Mouse (Mus musculus): ENCODE results near the gene Igsf3. TPM values are rescaled to one million over a fixed set of nuclear protein-coding genes. Genes with fewer than 3 reads are reported as not detected.
A peak's percentile ranks its signal among the peaks of the same experiment; 100 is the strongest.

Gene Igsf3
- total and polyA plus RNA-seq, 2 experiments from 2014 or later = 84.2 to 102 TPM

- 52% methylated on average over 7 of the region's 7 CpGs for WGBS
- peak; percentile 20; the same call in 1 of the 2 replicates for ATAC-seq (ENCODE audit: low FRiP score)
- Histone ChIP-seq H3K4me1 (ENCODE audit: insufficient read depth, low read length) (no peaks in the 10 kb centered on the region; the same call in 1 of the 2 replicates), H3K27ac (ENCODE audit: low read depth, low read length) (peak overlapping the region; percentile 52; the same call in 1 of the 2 replicates), H3K36me3 (ENCODE audit: insufficient read depth, low read length) (peaks cover 30% of the 10 kb centered on the region), H3K9me3 (ENCODE audit: low read length) (no peaks in the 10 kb centered on the region), H3K4me2 (ENCODE audit: low read depth, low read length, poor library complexity, severe bottlenecking) (no peak overlapping the region), H3K27me3 (ENCODE audit: insufficient read depth, low read length) (no peaks in the 10 kb centered on the region), H3K4me3 (ENCODE audit: low read depth, low read length) (no peak overlapping the region), H3K9ac (replicated peaks; ENCODE audit: low read length, poor library complexity, severe bottlenecking) (0 out of 2 replicates have a peak overlapping the region, but pooled peaks have one; percentile 29)
- DNase-seq (ENCODE audit: low spot score) = no peak
- TF ChIP-seq CTCF (IDR thresholded peaks at IDR 0.05) = no peak
Observed at GRCm38 (mm10) chr3:101461046-101461445, 84.2 kb downstream of the Igsf3 start.

GRCm38 (mm10) chr3:101461816-101462215, 84.9 kb downstream of the Igsf3 start:
- Histone ChIP-seq H3K27ac (ENCODE audit: low read depth, low read length) (peak overlapping the region; percentile 52), H3K9me3 (ENCODE audit: low read length) (no peaks in the 10 kb centered on the region), H3K9ac (replicated peaks; ENCODE audit: low read length, poor library complexity, severe bottlenecking) (no peak overlapping the region), H3K4me1 (ENCODE audit: insufficient read depth, low read length) (no peaks in the 10 kb centered on the region; the same call in 1 of the 2 replicates), H3K36me3 (ENCODE audit: insufficient read depth, low read length) (peaks cover 24% of the 10 kb centered on the region), H3K4me2 (ENCODE audit: low read depth, low read length, poor library complexity, severe bottlenecking) (no peak overlapping the region), H3K4me3 (ENCODE audit: low read depth, low read length) (no peak overlapping the region), H3K27me3 (ENCODE audit: insufficient read depth, low read length) (no peaks in the 10 kb centered on the region)
- 13% methylated on average over 8 of the region's 8 CpGs for WGBS
- DNase-seq (ENCODE audit: low spot score) = no peak
- no peak for TF ChIP-seq CTCF (IDR thresholded peaks at IDR 0.05)
- peak; percentile 31; the same call in 1 of the 2 replicates for ATAC-seq (ENCODE audit: low FRiP score)

- H3K27me3 ChIP-seq (ENCODE audit: insufficient read depth, low read length) = no peaks in the 10 kb centered on the region
- no peak overlapping the region for H3K9ac ChIP-seq (replicated peaks; ENCODE audit: low read length, poor library complexity, severe bottlenecking)
- TF ChIP-seq CTCF (IDR thresholded peaks at IDR 0.05) = peak; percentile 94
- H3K27ac ChIP-seq (ENCODE audit: low read depth, low read length) = no peak overlapping the region
- H3K4me2 ChIP-seq (ENCODE audit: low read depth, low read length, poor library complexity, severe bottlenecking) = no peak overlapping the region
- DNase-seq (ENCODE audit: low spot score) = peak; percentile 92
- 16% methylated on average over 5 of the region's 5 CpGs for WGBS
- no peaks in the 10 kb centered on the region; the same call in 1 of the 2 replicates for H3K4me1 ChIP-seq (ENCODE audit: insufficient read depth, low read length)
- no peak overlapping the region for H3K4me3 ChIP-seq (ENCODE audit: low read depth, low read length)
- H3K9me3 ChIP-seq (ENCODE audit: low read length) = no peaks in the 10 kb centered on the region
- peaks cover 24% of the 10 kb centered on the region for H3K36me3 ChIP-seq (ENCODE audit: insufficient read depth, low read length)
- ATAC-seq (ENCODE audit: low FRiP score) = peak; percentile 51; the same call in 1 of the 2 replicates
Observed at GRCm38 (mm10) chr3:101462294-101462693, 85.4 kb downstream of the Igsf3 start.

GRCm38 (mm10) chr3:101463491-101463890, 86.6 kb downstream of the Igsf3 start:
- 83% methylated on average over 3 of the region's 3 CpGs for WGBS
- 0 out of 2 replicates have a peak, but pooled peaks have one; percentile 3 for TF ChIP-seq CTCF (IDR thresholded peaks at IDR 0.05)

GRCm38 (mm10) chr3:101469675-101470074, 92.8 kb downstream of the Igsf3 start:
- H3K27me3 ChIP-seq (ENCODE audit: insufficient read depth, low read length) = no peaks in the 10 kb centered on the region
- H3K9me3 ChIP-seq (ENCODE audit: low read length) = no peaks in the 10 kb centered on the region
- TF ChIP-seq CTCF (IDR thresholded peaks at IDR 0.05) = no peak
- no peaks in the 10 kb centered on the region for H3K4me1 ChIP-seq (ENCODE audit: insufficient read depth, low read length)
- no peak overlapping the region for H3K27ac ChIP-seq (ENCODE audit: low read depth, low read length)
- ATAC-seq (ENCODE audit: low FRiP score) (no peak), DNase-seq (ENCODE audit: low spot score) (no peak)
- H3K9ac ChIP-seq (replicated peaks; ENCODE audit: low read length, poor library complexity, severe bottlenecking) = no peak overlapping the region
- H3K4me3 ChIP-seq (ENCODE audit: low read depth, low read length) = no peak overlapping the region
- no peaks in the 10 kb centered on the region for H3K36me3 ChIP-seq (ENCODE audit: insufficient read depth, low read length)
- WGBS = 85% methylated on average over 9 of the region's 9 CpGs
- H3K4me2 ChIP-seq (ENCODE audit: low read depth, low read length, poor library complexity, severe bottlenecking) = no peak overlapping the region

More at GRCm38 (mm10) chr3:101463491-101463890, 86.6 kb downstream of the Igsf3 start:
- H3K27ac ChIP-seq (ENCODE audit: low read depth, low read length) = no peak overlapping the region
- no peak overlapping the region for H3K4me2 ChIP-seq (ENCODE audit: low read depth, low read length, poor library complexity, severe bottlenecking)
- H3K9ac ChIP-seq (replicated peaks; ENCODE audit: low read length, poor library complexity, severe bottlenecking) = no peak overlapping the region
- peaks cover 14% of the 10 kb centered on the region for H3K36me3 ChIP-seq (ENCODE audit: insufficient read depth, low read length)
- H3K4me3 ChIP-seq (ENCODE audit: low read depth, low read length) = no peak overlapping the region
- no peaks in the 10 kb centered on the region for H3K9me3 ChIP-seq (ENCODE audit: low read length)
- H3K27me3 ChIP-seq (ENCODE audit: insufficient read depth, low read length) = no peaks in the 10 kb centered on the region
- ATAC-seq (ENCODE audit: low FRiP score) (no peak), DNase-seq (ENCODE audit: low spot score) (no peak)
- no peaks in the 10 kb centered on the region; the same call in 1 of the 2 replicates for H3K4me1 ChIP-seq (ENCODE audit: insufficient read depth, low read length)

- H3K4me1 ChIP-seq (ENCODE audit: insufficient read depth, low read length) = no peaks in the 10 kb centered on the region
- no peak overlapping the region for H3K9ac ChIP-seq (replicated peaks; ENCODE audit: low read length, poor library complexity, severe bottlenecking)
- H3K36me3 ChIP-seq (ENCODE audit: insufficient read depth, low read length) = no peaks in the 10 kb centered on the region
- no peak overlapping the region for H3K27ac ChIP-seq (ENCODE audit: low read depth, low read length)
- ATAC-seq (ENCODE audit: low FRiP score) = no peak
- DNase-seq (ENCODE audit: low spot score) = no peak
- no peaks in the 10 kb centered on the region for H3K27me3 ChIP-seq (ENCODE audit: insufficient read depth, low read length)
- no peaks in the 10 kb centered on the region for H3K9me3 ChIP-seq (ENCODE audit: low read length)
- 35% methylated on average over 4 of the region's 4 CpGs for WGBS
- no peak overlapping the region for H3K4me2 ChIP-seq (ENCODE audit: low read depth, low read length, poor library complexity, severe bottlenecking)
- no peak overlapping the region for H3K4me3 ChIP-seq (ENCODE audit: low read depth, low read length)
- no peak for TF ChIP-seq CTCF (IDR thresholded peaks at IDR 0.05)
Observed at GRCm38 (mm10) chr3:101471881-101472280, 95.0 kb downstream of the Igsf3 start.

Measured in midbrain, postnatal 0 days (tissue).